Mouse (Mus musculus) MEL (cell line): ENCODE results near the gene Epc2. TPM values are rescaled to one million over a fixed set of nuclear protein-coding genes. Genes with fewer than 3 reads are reported as not detected.

Source experiments
- DNase-seq: peaks from one replicate; pipeline ENCODE4 v3.0.0; 2011; ENCODE audit warnings: low read depth, low spot score
- H3K27ac ChIP-seq: 2 replicates; pipeline ENCODE4 v1.5.1; 2012; ENCODE audit warnings: low read depth, mild to moderate bottlenecking, control low read depth, low read length, moderate library complexity; ENCODE audit not compliant: control insufficient read depth
- H3K27me3 ChIP-seq, 2 experiments: fragments of 150-350 bp in 1 of 2; sonication (generic) in 1 of 2; 2 replicates each; pipeline ENCODE4 v1.6.1; 2012; ENCODE audit warnings: low read length in 2 of 2, mild to moderate bottlenecking in 2 of 2, improper control_type of control experiment in 1 of 2, moderate library complexity in 1 of 2; ENCODE audit not compliant: insufficient read depth in 2 of 2, control insufficient read depth in 1 of 2
- H3K36me3 ChIP-seq, 2 experiments: 2 replicates each; pipeline ENCODE4 v1.6.1; 2012 to 2014; ENCODE audit warnings: low read length in 2 of 2, improper control_type of control experiment in 1 of 2, inconsistent platforms in 1 of 2, mild to moderate bottlenecking in 1 of 2; ENCODE audit not compliant: insufficient read depth in 2 of 2, control insufficient read depth in 1 of 2
- H3K4me1 ChIP-seq, 2 experiments: fragments of 150-350 bp in 1 of 2; sonication (generic) in 1 of 2; 2 replicates each; pipeline ENCODE4 v1.6.1; 2012; ENCODE audit warnings: low read length in 2 of 2, improper control_type of control experiment in 1 of 2, mild to moderate bottlenecking in 1 of 2; ENCODE audit not compliant: insufficient read depth in 2 of 2, control insufficient read depth in 1 of 2
- H3K4me3 ChIP-seq, 2 experiments: fragments of 150-350 bp in 1 of 2; sonication (generic) in 1 of 2; 2 replicates each; pipeline ENCODE4 v1.5.1; 2012; ENCODE audit warnings: low read depth in 2 of 2, low read length in 2 of 2, mild to moderate bottlenecking in 2 of 2, moderate library complexity in 2 of 2, control low read depth in 1 of 2, improper control_type of control experiment in 1 of 2; ENCODE audit not compliant: control insufficient read depth in 1 of 2, insufficient read depth in 1 of 2
- H3K79me2 ChIP-seq: 2 replicates; pipeline ENCODE4 v1.6.1; 2012; ENCODE audit warnings: mild to moderate bottlenecking, low read length, moderate library complexity; ENCODE audit not compliant: control insufficient read depth, poor library complexity, insufficient read depth
- H3K9ac ChIP-seq: 2 replicates; pipeline ENCODE4 v1.6.1; 2012; ENCODE audit warnings: low read depth, mild to moderate bottlenecking, control low read depth, low read length, moderate library complexity; ENCODE audit not compliant: control insufficient read depth, poor library complexity, severe bottlenecking
- H3K9me3 ChIP-seq: fragments of 150-350 bp; sonication (generic); replicated peaks from 2 replicates; pipeline ENCODE4 v1.6.1; 2012; ENCODE audit warnings: mild to moderate bottlenecking, low read length, improper control_type of control experiment, moderate library complexity; ENCODE audit not compliant: insufficient read depth
- BHLHE40 ChIP-seq: IDR thresholded peaks from 2 replicates; pipeline ENCODE4 v1.6.1; 2012; ENCODE audit warnings: low read depth, mild to moderate bottlenecking, inconsistent platforms, low read length, improper control_type of control experiment, borderline replicate concordance
- CHD1 ChIP-seq: IDR thresholded peaks from 2 replicates; pipeline ENCODE4 v1.6.1; 2012; ENCODE audit warnings: low read depth, mild to moderate bottlenecking, inconsistent platforms, low read length, improper control_type of control experiment
- CTCF ChIP-seq, 3 experiments: IDR thresholded peaks in 2 of 3; conservative IDR thresholded peaks in 1 of 3; 2 replicates each; pipeline ENCODE4 v1.5.1; 2011 to 2012; ENCODE audit warnings: low read length in 3 of 3, low read depth in 2 of 3, mild to moderate bottlenecking in 2 of 3, improper control_type of control experiment in 1 of 3, inconsistent platforms in 1 of 3, mixed read lengths in 1 of 3, moderate library complexity in 1 of 3; ENCODE audit not compliant: control insufficient read depth in 1 of 3, insufficient read depth in 1 of 3, poor library complexity in 1 of 3, severe bottlenecking in 1 of 3
- E2F4 ChIP-seq: IDR thresholded peaks from 2 replicates; pipeline ENCODE4 v1.6.1; 2011; ENCODE audit warnings: low read depth, low read length, improper control_type of control experiment, borderline replicate concordance
- ELF1 ChIP-seq: IDR thresholded peaks from 2 replicates; pipeline ENCODE4 v1.6.1; 2014; ENCODE audit warnings: low read depth, mild to moderate bottlenecking, inconsistent platforms, low read length, improper control_type of control experiment, moderate library complexity
- EP300 ChIP-seq, 2 experiments: IDR thresholded peaks; 2 replicates each; pipeline ENCODE4 v1.6.1; 2011; ENCODE audit warnings: improper control_type of control experiment in 2 of 2, low read length in 2 of 2, low read depth in 1 of 2, mild to moderate bottlenecking in 1 of 2
- ETS1 ChIP-seq: IDR thresholded peaks from 2 replicates; pipeline ENCODE4 v1.6.1; 2012; ENCODE audit warnings: low read depth, mild to moderate bottlenecking, inconsistent platforms, low read length, improper control_type of control experiment, moderate library complexity
- GABPA ChIP-seq: IDR thresholded peaks from 2 replicates; pipeline ENCODE4 v1.6.1; 2012; ENCODE audit warnings: low read depth, mild to moderate bottlenecking, inconsistent platforms, low read length, improper control_type of control experiment, moderate library complexity
- GATA1 ChIP-seq: IDR thresholded peaks from 2 replicates; pipeline ENCODE4 v1.6.1; 2011; ENCODE audit warnings: low read depth, low read length, improper control_type of control experiment
- HCFC1 ChIP-seq: IDR thresholded peaks from 2 replicates; pipeline ENCODE4 v1.6.1; 2012; ENCODE audit warnings: low read depth, mild to moderate bottlenecking, inconsistent platforms, low read length, improper control_type of control experiment, moderate library complexity
- JUND ChIP-seq: IDR thresholded peaks from 2 replicates; pipeline ENCODE4 v1.6.1; 2011; ENCODE audit warnings: low read depth, mild to moderate bottlenecking, improper control_type of control experiment, low read length
- KAT2A ChIP-seq: conservative IDR thresholded peaks from 2 replicates; pipeline ENCODE4 v1.6.1; 2012; ENCODE audit warnings: low read depth, low read length, improper control_type of control experiment, inconsistent platforms
- MAFK ChIP-seq: IDR thresholded peaks from 2 replicates; pipeline ENCODE4 v1.6.1; 2011; ENCODE audit warnings: low read depth, mild to moderate bottlenecking, low read length, improper control_type of control experiment, borderline replicate concordance
- MAX ChIP-seq: IDR thresholded peaks from 2 replicates; pipeline ENCODE4 v1.6.1; 2011; ENCODE audit warnings: low read length, improper control_type of control experiment
- MAZ ChIP-seq: IDR thresholded peaks from 2 replicates; pipeline ENCODE4 v1.6.1; 2012; ENCODE audit warnings: low read depth, mild to moderate bottlenecking, inconsistent platforms, low read length, improper control_type of control experiment
- MYB ChIP-seq: IDR thresholded peaks from 2 replicates; pipeline ENCODE4 v1.6.1; 2011; ENCODE audit warnings: mild to moderate bottlenecking, low read depth, low read length, improper control_type of control experiment
- NELFE ChIP-seq: IDR thresholded peaks from 2 replicates; pipeline ENCODE4 v1.6.1; 2011; ENCODE audit warnings: low read depth, low read length, improper control_type of control experiment
- NRF1 ChIP-seq: IDR thresholded peaks from 2 replicates; pipeline ENCODE4 v1.6.1; 2014; ENCODE audit warnings: low read depth, mild to moderate bottlenecking, inconsistent platforms, low read length, improper control_type of control experiment, moderate library complexity; ENCODE audit not compliant: poor library complexity, insufficient read depth, severe bottlenecking
- POLR2AphosphoS2 ChIP-seq: IDR thresholded peaks from 2 replicates; pipeline ENCODE4 v1.6.1; 2011; ENCODE audit warnings: low read length, improper control_type of control experiment
- POLR2AphosphoS5 ChIP-seq: IDR thresholded peaks from 2 replicates; pipeline ENCODE4 v1.6.1; 2012; ENCODE audit warnings: low read depth, borderline replicate concordance, mild to moderate bottlenecking, inconsistent platforms, low read length, moderate library complexity, mixed read lengths
- RAD21 ChIP-seq: IDR thresholded peaks from 2 replicates; pipeline ENCODE4 v1.6.1; 2011; ENCODE audit warnings: mild to moderate bottlenecking, low read depth, low read length, improper control_type of control experiment
- RCOR1 ChIP-seq: IDR thresholded peaks from 2 replicates; pipeline ENCODE4 v1.6.1; 2012; ENCODE audit warnings: low read depth, mild to moderate bottlenecking, inconsistent platforms, low read length, improper control_type of control experiment
- SIN3A ChIP-seq: IDR thresholded peaks from 2 replicates; pipeline ENCODE4 v1.6.1; 2012; ENCODE audit warnings: low read length, improper control_type of control experiment, inconsistent platforms
- TAL1 ChIP-seq: IDR thresholded peaks from 2 replicates; pipeline ENCODE4 v1.6.1; 2012; ENCODE audit warnings: mild to moderate bottlenecking, inconsistent platforms, low read length, moderate library complexity, mixed read lengths
- TCF12 ChIP-seq: IDR thresholded peaks from 2 replicates; pipeline ENCODE4 v1.6.1; 2014; ENCODE audit warnings: low read depth, mild to moderate bottlenecking, inconsistent platforms, low read length, improper control_type of control experiment, moderate library complexity
- UBTF ChIP-seq: IDR thresholded peaks from 2 replicates; pipeline ENCODE4 v1.6.1; 2012; ENCODE audit warnings: low read depth, mild to moderate bottlenecking, inconsistent platforms, low read length, improper control_type of control experiment, moderate library complexity, borderline replicate concordance; ENCODE audit not compliant: insufficient read depth
- USF1 ChIP-seq: IDR thresholded peaks from 2 replicates; pipeline ENCODE4 v1.6.1; 2014; ENCODE audit warnings: low read depth, mild to moderate bottlenecking, inconsistent platforms, low read length, improper control_type of control experiment, moderate library complexity
- USF2 ChIP-seq, 2 experiments: IDR thresholded peaks; 2 replicates each; pipeline ENCODE4 v1.6.1; 2011 to 2012; ENCODE audit warnings: improper control_type of control experiment in 2 of 2, low read length in 2 of 2, borderline replicate concordance in 1 of 2, inconsistent platforms in 1 of 2, low read depth in 1 of 2, mild to moderate bottlenecking in 1 of 2; ENCODE audit not compliant: insufficient read depth in 1 of 2
- ZKSCAN1 ChIP-seq: IDR thresholded peaks from 2 replicates; pipeline ENCODE4 v1.6.1; 2012; ENCODE audit warnings: low read depth, mild to moderate bottlenecking, inconsistent platforms, low read length, improper control_type of control experiment, moderate library complexity
- ZNF384 ChIP-seq: IDR thresholded peaks from 2 replicates; pipeline ENCODE4 v1.6.1; 2012; ENCODE audit warnings: low read depth, mild to moderate bottlenecking, inconsistent platforms, low read length, improper control_type of control experiment
- polyA plus RNA-seq, 2 experiments: library from polyadenylated mRNA; stranded (reverse) in 1 of 2; unstranded in 1 of 2; fragments of >175 nt in 1 of 2; fragments of >200 nt in 1 of 2; gene quantifications; 2 replicates each; pipeline versions ENCODE4 v1.2.1 to v1.2.4; 2012; ENCODE audit warnings: low replicate concordance in 2 of 2, low read depth in 1 of 2; ENCODE audit not compliant: insufficient read length in 2 of 2, insufficient read depth in 1 of 2, missing spikeins in 1 of 2
- total RNA-seq: library from RNA; depleted of rRNA; stranded (reverse); fragments of 300-350 nt; gene quantifications from 2 replicates; pipeline ENCODE4 v1.2.3, GENCODE M21; 2012

Gene Epc2
- total and polyA plus RNA-seq, 3 experiments: 14.3 to 15.4 TPM; not detected in 1

DNA sequence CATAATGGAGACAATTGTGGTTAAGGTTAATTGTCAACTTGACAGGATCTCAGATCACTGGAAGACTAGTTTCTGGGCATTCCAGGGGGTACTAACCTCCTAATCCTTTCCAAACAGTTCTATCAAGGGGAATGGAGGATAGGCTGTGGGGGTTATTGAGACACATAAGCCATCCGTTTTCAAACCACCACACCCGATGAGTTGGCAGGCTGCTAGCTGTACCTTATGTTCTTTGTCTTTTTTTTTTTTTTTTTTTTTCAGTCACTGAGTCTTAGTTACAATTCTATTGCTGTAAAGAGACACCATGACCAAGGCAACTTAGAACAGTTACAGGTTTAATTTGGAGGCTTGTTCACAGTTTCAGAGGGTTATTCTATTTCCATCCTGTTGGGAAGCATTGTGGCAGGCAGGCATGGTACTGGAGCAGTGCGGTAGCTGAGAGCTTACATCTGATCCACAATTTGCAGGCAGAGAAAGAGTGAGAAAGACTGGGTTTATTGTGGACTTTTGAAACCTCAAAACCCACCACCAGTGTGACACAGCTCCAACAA lies 14.5 kb downstream of the Epc2 start:
- DNase-seq: peak; percentile 51
- no peak for TF ChIP-seq NELFE
- TF ChIP-seq ZNF384: peak; percentile 88
- no peak for TF ChIP-seq TAL1
- Histone ChIP-seq H3K4me1 (peaks cover 4 to 6% of the 10 kb centered on the region in 2 experiments; a peak in 3 of 4 replicates), H3K36me3 (peaks cover 0 to 15% of the 10 kb centered on the region in 2 experiments; a peak in 2 of 4 replicates), H3K4me3 (no peak overlapping the region), H3K9me3 (no peaks in the 10 kb centered on the region), H3K27me3 (no peaks in the 10 kb centered on the region), H3K9ac (no peak overlapping the region), H3K79me2 (peaks cover 62% of the 10 kb centered on the region), H3K27ac (no peak overlapping the region)

DNA sequence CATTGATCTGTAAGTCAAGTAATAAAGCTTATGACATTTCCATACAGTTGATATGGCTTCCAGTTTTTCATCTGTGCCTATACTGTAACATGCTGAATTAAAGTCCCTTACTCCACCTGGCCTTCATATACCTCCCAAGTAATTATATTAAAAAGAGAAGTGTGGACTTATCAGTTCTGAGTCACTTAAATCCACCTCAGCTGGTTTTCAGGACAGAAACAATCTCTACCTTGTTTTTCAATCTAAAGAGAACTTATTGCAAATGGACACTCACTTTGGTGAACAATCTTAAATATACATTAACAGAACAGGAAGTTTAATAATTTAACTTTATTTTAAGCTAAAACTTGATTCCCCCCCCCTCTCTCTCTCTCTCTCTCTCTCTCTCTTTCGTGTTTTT lies 15.8 kb downstream of the Epc2 start:
- DNase-seq: peak; percentile 41
- Histone ChIP-seq H3K36me3 (peaks cover 0 to 22% of the 10 kb centered on the region in 2 experiments; a peak in 2 of 4 replicates), H3K4me1 (peaks cover 6% of the 10 kb centered on the region in 2 experiments; a peak in 3 of 4 replicates), H3K79me2 (peaks cover 62% of the 10 kb centered on the region), H3K9ac (no peak overlapping the region), H3K9me3 (no peaks in the 10 kb centered on the region), H3K27ac (no peak overlapping the region), H3K4me3 (no peak overlapping the region), H3K27me3 (no peaks in the 10 kb centered on the region)
- TF ChIP-seq ETS1 (peak; percentile 40; the same call in 1 of the 2 replicates), CHD1 (no peak), E2F4 (no peak), MAZ (no peak), BHLHE40 (no peak), POLR2AphosphoS2 (no peak), GABPA (no peak), JUND (no peak), MAFK (no peak), TAL1 (no peak), RAD21 (no peak), ZKSCAN1 (no peak), KAT2A (no peak), POLR2AphosphoS5 (no peak), USF1 (no peak), NRF1 (no peak), UBTF (no peak), MAX (no peak), MYB (no peak), HCFC1 (no peak), SIN3A (no peak), GATA1 (peak; percentile 33; the same call in 1 of the 2 replicates), EP300 (IDR thresholded peaks at IDR 0.05; ENCODE audit: low read depth in 1 of 2, low read length in 2 of 2) (peak in 1 of 2 experiments; percentile 55; a peak in 2 of 4 replicates), USF2 (IDR thresholded peaks at IDR 0.05; ENCODE audit: borderline replicate concordance in 1 of 2, insufficient read depth in 1 of 2, low read depth in 1 of 2, low read length in 2 of 2) (no peak), TCF12 (no peak), RCOR1 (peak; percentile 67), ELF1 (no peak), CTCF (IDR thresholded peaks at IDR 0.05 in 2 of 3, conservative IDR thresholded peaks at IDR 0.05 in 1 of 3; ENCODE audit: control insufficient read depth in 1 of 3, insufficient read depth in 1 of 3, low read depth in 2 of 3, low read length in 3 of 3, poor library complexity in 1 of 3, severe bottlenecking in 1 of 3) (no peak)
